Mouse (Mus musculus): ENCODE results near the gene N4bp2. TPM values are rescaled to one million over a fixed set of nuclear protein-coding genes. Genes with fewer than 3 reads are reported as not detected.

The N4bp2 gene
- polyA plus RNA-seq, 1 experiment from 2014 or later = 18.0 TPM

- ATAC-seq (ENCODE audit: borderline replicate concordance, extremely low read depth, low FRiP score, low TSS enrichment) = no peak
- no peak overlapping the region for H3K9ac ChIP-seq
- H3K4me3 ChIP-seq = no peak overlapping the region
- H3K9me3 ChIP-seq = no peaks in the 10 kb centered on the region
- H3K27ac ChIP-seq = no peak overlapping the region
- no peaks in the 10 kb centered on the region for H3K27me3 ChIP-seq
- H3K4me2 ChIP-seq = no peak overlapping the region
- peaks cover 8% of the 10 kb centered on the region; the same call in 1 of the 2 replicates for H3K4me1 ChIP-seq
- H3K36me3 ChIP-seq = no peaks in the 10 kb centered on the region
- 39% methylated on average over 6 of the region's 6 CpGs for WGBS
These were observed 96.1 kb downstream of the N4bp2 start for GRCm38 (mm10) chr5:65859396-65859795.

GRCm38 (mm10) chr5:65860281-65861000 lies 97.1 kb downstream of the N4bp2 start:
- H3K9me3 ChIP-seq = no peaks in the 10 kb centered on the region
- no peak overlapping the region for H3K4me2 ChIP-seq
- no peak overlapping the region for H3K4me3 ChIP-seq
- no peak for ATAC-seq (ENCODE audit: borderline replicate concordance, extremely low read depth, low FRiP score, low TSS enrichment)
- peaks cover 8% of the 10 kb centered on the region; the same call in 1 of the 2 replicates for H3K4me1 ChIP-seq
- H3K36me3 ChIP-seq = no peaks in the 10 kb centered on the region
- WGBS = 71% methylated on average over 12 of the region's 12 CpGs
- no peak overlapping the region for H3K9ac ChIP-seq
- H3K27ac ChIP-seq = no peak overlapping the region
- no peaks in the 10 kb centered on the region for H3K27me3 ChIP-seq

- Histone ChIP-seq H3K27me3 (no peaks in the 10 kb centered on the region), H3K9ac (no peak within 1 kb of the TSS), H3K36me3 (no peaks in the 10 kb centered on the region), H3K4me1 (peaks cover 8% of the 10 kb centered on the region; the same call in 1 of the 2 replicates), H3K4me3 (no peak within 1 kb of the TSS), H3K27ac (no peak within 1 kb of the TSS), H3K9me3 (no peaks in the 10 kb centered on the region), H3K4me2 (no peak within 1 kb of the TSS)
- ATAC-seq (ENCODE audit: borderline replicate concordance, extremely low read depth, low FRiP score, low TSS enrichment) = no peak
- 73% methylated on average over 10 of the region's 10 CpGs for WGBS
These were observed 98.0 kb downstream of the N4bp2 start, which contains the start of gene Rhoh for GRCm38 (mm10) chr5:65861154-65861944. Gene Rhoh (plus strand): TSS chr5:65861213.

- 86% methylated on average over 7 of the region's 7 CpGs for WGBS
- Histone ChIP-seq H3K4me3 (no peak overlapping the region), H3K36me3 (no peaks in the 10 kb centered on the region), H3K4me2 (no peak overlapping the region), H3K9ac (no peak overlapping the region), H3K4me1 (peaks cover 8% of the 10 kb centered on the region; the same call in 1 of the 2 replicates), H3K27me3 (no peaks in the 10 kb centered on the region), H3K27ac (no peak overlapping the region), H3K9me3 (no peaks in the 10 kb centered on the region)
- no peak for ATAC-seq (ENCODE audit: borderline replicate concordance, extremely low read depth, low FRiP score, low TSS enrichment)
These were observed 99.1 kb downstream of the N4bp2 start for GRCm38 (mm10) chr5:65862217-65862927.

- no peaks in the 10 kb centered on the region for H3K9me3 ChIP-seq
- no peak for ATAC-seq (ENCODE audit: borderline replicate concordance, extremely low read depth, low FRiP score, low TSS enrichment)
- no peaks in the 10 kb centered on the region for H3K36me3 ChIP-seq
- H3K27me3 ChIP-seq = no peaks in the 10 kb centered on the region
- H3K27ac ChIP-seq = no peak overlapping the region
- 76% methylated on average over 12 of the region's 12 CpGs for WGBS
- peaks cover 8% of the 10 kb centered on the region; the same call in 1 of the 2 replicates for H3K4me1 ChIP-seq
- no peak overlapping the region for H3K4me2 ChIP-seq
- H3K9ac ChIP-seq = no peak overlapping the region
- no peak overlapping the region for H3K4me3 ChIP-seq
These were observed 100.0 kb downstream of the N4bp2 start for GRCm38 (mm10) chr5:65863349-65863749.

GRCm38 (mm10) chr5:65864486-65864885 lies 101.2 kb downstream of the N4bp2 start:
- 92% methylated on average over 7 of the region's 7 CpGs for WGBS
- Histone ChIP-seq H3K27me3 (no peaks in the 10 kb centered on the region), H3K4me1 (no peaks in the 10 kb centered on the region), H3K9ac (no peak overlapping the region), H3K9me3 (no peaks in the 10 kb centered on the region), H3K4me2 (no peak overlapping the region), H3K27ac (no peak overlapping the region), H3K36me3 (no peaks in the 10 kb centered on the region), H3K4me3 (no peak overlapping the region)
- no peak for ATAC-seq (ENCODE audit: borderline replicate concordance, extremely low read depth, low FRiP score, low TSS enrichment)

- Histone ChIP-seq H3K4me3 (no peak overlapping the region), H3K4me2 (no peak overlapping the region), H3K36me3 (no peaks in the 10 kb centered on the region), H3K27ac (no peak overlapping the region), H3K4me1 (no peaks in the 10 kb centered on the region), H3K9ac (no peak overlapping the region), H3K9me3 (no peaks in the 10 kb centered on the region), H3K27me3 (no peaks in the 10 kb centered on the region)
- 81% methylated on average over 3 of the region's 3 CpGs for WGBS
- no peak for ATAC-seq (ENCODE audit: borderline replicate concordance, extremely low read depth, low FRiP score, low TSS enrichment)
These were observed 101.6 kb downstream of the N4bp2 start for GRCm38 (mm10) chr5:65864946-65865345.

- no peak for ATAC-seq (ENCODE audit: borderline replicate concordance, extremely low read depth, low FRiP score, low TSS enrichment)
- Histone ChIP-seq H3K4me3 (no peak overlapping the region), H3K9ac (no peak overlapping the region), H3K27ac (no peak overlapping the region), H3K4me1 (no peaks in the 10 kb centered on the region), H3K4me2 (no peak overlapping the region), H3K9me3 (no peaks in the 10 kb centered on the region), H3K36me3 (no peaks in the 10 kb centered on the region), H3K27me3 (no peaks in the 10 kb centered on the region)
- 80% methylated on average over 6 of the region's 6 CpGs for WGBS
These were observed 103.3 kb downstream of the N4bp2 start for GRCm38 (mm10) chr5:65866591-65866990.

GRCm38 (mm10) chr5:65867380-65868116 lies 104.2 kb downstream of the N4bp2 start:
- H3K27me3 ChIP-seq = no peaks in the 10 kb centered on the region
- H3K4me1 ChIP-seq = no peaks in the 10 kb centered on the region
- ATAC-seq (ENCODE audit: borderline replicate concordance, extremely low read depth, low FRiP score, low TSS enrichment) = no peak
- no peak overlapping the region for H3K4me2 ChIP-seq
- no peaks in the 10 kb centered on the region for H3K9me3 ChIP-seq
- H3K36me3 ChIP-seq = no peaks in the 10 kb centered on the region
- WGBS = 63% methylated on average over 7 of the region's 7 CpGs
- no peak overlapping the region for H3K27ac ChIP-seq
- H3K4me3 ChIP-seq = no peak overlapping the region
- H3K9ac ChIP-seq = no peak overlapping the region

- Histone ChIP-seq H3K4me3 (no peak overlapping the region), H3K36me3 (no peaks in the 10 kb centered on the region), H3K9me3 (no peaks in the 10 kb centered on the region), H3K27me3 (no peaks in the 10 kb centered on the region), H3K27ac (no peak overlapping the region), H3K4me2 (no peak overlapping the region), H3K4me1 (no peaks in the 10 kb centered on the region), H3K9ac (no peak overlapping the region)
- no peak for ATAC-seq (ENCODE audit: borderline replicate concordance, extremely low read depth, low FRiP score, low TSS enrichment)
- WGBS = 66% methylated on average over 3 of the region's 3 CpGs
These were observed 105.1 kb downstream of the N4bp2 start for GRCm38 (mm10) chr5:65868419-65868818.

GRCm38 (mm10) chr5:65869660-65870059 lies 106.3 kb downstream of the N4bp2 start:
- no peak for ATAC-seq (ENCODE audit: borderline replicate concordance, extremely low read depth, low FRiP score, low TSS enrichment)
- no peak overlapping the region for H3K4me3 ChIP-seq
- 80% methylated on average over 4 of the region's 4 CpGs for WGBS
- no peak overlapping the region for H3K27ac ChIP-seq
- H3K9ac ChIP-seq = no peak overlapping the region
- H3K4me2 ChIP-seq = no peak overlapping the region
- no peaks in the 10 kb centered on the region for H3K9me3 ChIP-seq
- H3K4me1 ChIP-seq = no peaks in the 10 kb centered on the region
- H3K27me3 ChIP-seq = no peaks in the 10 kb centered on the region
- no peaks in the 10 kb centered on the region for H3K36me3 ChIP-seq
